Mouse (Mus musculus) midbrain, embryonic 16.5 days (tissue): Measurements from ENCODE around the gene Pkd1l2. TPM values are rescaled to one million over a fixed set of nuclear protein-coding genes. Genes with fewer than 3 reads are reported as not detected.
A peak's percentile ranks its signal among the peaks of the same experiment; 100 is the strongest.

ENCODE experiments used
- ATAC-seq: fragments of 200-750 bp; cut with Nextera tagmentation; 2 replicates; pipeline ENCODE4 v1.8.0; 2017; ENCODE audit warnings: moderate TSS enrichment
- H3K27ac ChIP-seq: fragments of 300-500 bp; sonication (generic); 2 replicates; pipeline ENCODE4 v1.5.1; 2014; ENCODE audit warnings: mild to moderate bottlenecking, low read length, mixed read lengths
- H3K27me3 ChIP-seq: fragments of 300-500 bp; sonication (generic); 2 replicates; pipeline ENCODE4 v1.6.1; 2014; ENCODE audit warnings: low read depth, low read length, mixed read lengths; ENCODE audit not compliant: control insufficient read depth, insufficient read depth
- H3K36me3 ChIP-seq: fragments of 300-500 bp; sonication (generic); 2 replicates; pipeline ENCODE4 v1.6.1; 2014; ENCODE audit warnings: mild to moderate bottlenecking, low read length, moderate library complexity, mixed read lengths; ENCODE audit not compliant: control insufficient read depth, insufficient read depth
- H3K4me1 ChIP-seq: fragments of 300-500 bp; sonication (generic); 2 replicates; pipeline ENCODE4 v1.6.1; 2014; ENCODE audit warnings: mild to moderate bottlenecking, low read length, mixed read lengths; ENCODE audit not compliant: control insufficient read depth, insufficient read depth
- H3K4me2 ChIP-seq: fragments of 300-500 bp; sonication (generic); 2 replicates; pipeline ENCODE4 v1.6.1; 2014; ENCODE audit warnings: mild to moderate bottlenecking, low read length, mixed read lengths
- H3K4me3 ChIP-seq: fragments of 300-500 bp; sonication (generic); 2 replicates; pipeline ENCODE4 v1.5.1; 2014; ENCODE audit warnings: low read depth, mild to moderate bottlenecking, low read length, moderate library complexity, mixed read lengths
- H3K9ac ChIP-seq: fragments of 300-500 bp; sonication (generic); 2 replicates; pipeline ENCODE4 v1.6.1; 2014; ENCODE audit warnings: low read depth, low read length, mixed read lengths
- H3K9me3 ChIP-seq: fragments of 300-500 bp; sonication (generic); replicated peaks from 2 replicates; pipeline ENCODE4 v1.6.1; 2014; ENCODE audit warnings: mild to moderate bottlenecking, low read length, mixed read lengths; ENCODE audit not compliant: control insufficient read depth, poor library complexity, severe bottlenecking
- WGBS: fragments of 180-500 bp; shearing (Covaris S2); extraction: QIAGEN DNeasy Blood & Tissue Kit; methylation state at CpG from one replicate; pipeline ENCODE4 v1.1.7; 2014; 5-methylcytosine and 5-hydroxymethylcytosine counted together
- polyA plus RNA-seq: library from polyadenylated mRNA; unstranded; fragments of >200 nt; fragmentation: Nextera tagmentation; extraction: Ambion mirVana; gene quantifications from 2 replicates; pipeline ENCODE4 v1.2.1, GENCODE M21; 2015

The Pkd1l2 gene
- polyA plus RNA-seq, result 0.04 TPM in 1 of 2 replicates, not detected in the other

DNA sequence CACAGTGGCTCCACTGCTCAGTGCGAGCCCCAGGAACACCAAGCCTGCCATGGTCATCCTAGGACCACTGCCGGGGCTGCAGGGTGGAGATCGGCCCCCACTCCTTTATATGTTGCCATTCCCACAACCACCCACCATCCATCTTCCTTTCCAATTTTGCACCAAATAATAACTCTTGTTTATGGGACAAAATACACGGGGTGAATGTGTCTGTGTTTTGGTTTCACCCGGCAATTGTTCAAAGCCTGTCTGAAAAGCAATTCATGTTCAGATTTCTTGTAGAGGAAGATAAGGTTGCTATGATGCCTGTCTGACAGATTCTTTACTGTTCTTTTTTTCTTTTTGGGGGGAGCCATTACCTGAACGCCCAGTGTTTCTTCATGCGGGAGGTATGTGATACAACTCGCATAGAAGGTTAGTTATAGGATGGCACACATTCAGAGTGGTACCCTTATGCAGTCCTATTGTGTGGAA, at the start of gene Pkd1l2:
Gene Pkd1l2 (minus strand): TSS at position 51 of the 474 bp plus-strand sequence.
- Histone ChIP-seq H3K9me3 (no peaks in the 10 kb centered on the region), H3K36me3 (no peaks in the 10 kb centered on the region), H3K4me2 (no peak within 1 kb of the TSS), H3K9ac (no peak within 1 kb of the TSS), H3K27ac (no peak within 1 kb of the TSS), H3K27me3 (no peaks in the 10 kb centered on the region), H3K4me3 (no peak within 1 kb of the TSS), H3K4me1 (no peaks in the 10 kb centered on the region)
- WGBS, result 86% methylated on average over 8 of the region's 8 CpGs
- no peak for ATAC-seq

DNA sequence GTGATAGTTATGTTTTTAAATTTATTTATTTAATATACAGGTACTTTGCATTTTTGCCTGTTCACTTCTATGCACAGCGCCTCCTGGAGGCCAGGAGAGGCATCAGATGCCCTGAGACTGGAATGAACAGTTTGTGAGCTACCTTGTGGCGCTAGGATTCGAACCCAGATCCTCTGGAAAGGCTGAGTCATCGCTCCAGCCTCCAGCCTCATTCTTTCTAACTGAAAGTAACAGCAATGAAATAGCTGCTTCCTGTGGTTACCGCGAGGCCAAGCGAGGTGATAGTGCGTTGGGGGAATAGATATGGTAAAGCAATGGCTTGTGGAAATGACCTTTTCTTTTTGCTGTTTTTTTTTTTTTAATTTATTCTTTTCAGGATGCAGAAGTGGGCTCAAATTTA, 44.8 kb upstream of the Pkd1l2 start:
- ATAC-seq, result no peak

DNA sequence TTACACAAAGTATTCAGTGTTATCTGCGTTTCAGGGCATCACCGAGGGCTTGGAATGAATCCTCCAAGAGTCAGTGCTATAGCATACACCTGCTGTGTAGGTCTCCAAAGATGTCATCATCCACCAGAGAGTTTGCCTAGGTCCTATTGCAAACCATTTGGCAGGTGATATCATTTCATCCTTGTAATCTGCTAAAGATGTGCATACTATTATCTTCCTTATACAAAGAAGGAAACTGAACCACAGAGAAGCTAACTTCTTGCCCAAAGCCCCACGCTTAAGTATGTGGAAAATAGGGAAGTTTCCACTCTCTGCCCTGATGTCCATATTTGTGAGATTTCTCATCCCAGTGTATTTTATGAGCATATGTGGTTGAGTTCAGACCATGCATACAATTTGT, 44.2 kb upstream of the Pkd1l2 start:
- no peaks in the 10 kb centered on the region for H3K27me3 ChIP-seq

More for the DNA sequence above, 44.8 kb upstream of the Pkd1l2 start:
- Histone ChIP-seq H3K9ac (no peak overlapping the region), H3K27me3 (no peaks in the 10 kb centered on the region), H3K4me2 (no peak overlapping the region), H3K27ac (no peak overlapping the region), H3K9me3 (no peaks in the 10 kb centered on the region), H3K4me1 (no peaks in the 10 kb centered on the region), H3K36me3 (no peaks in the 10 kb centered on the region), H3K4me3 (no peak overlapping the region)
- 84% methylated on average over 8 of the region's 8 CpGs for WGBS

DNA sequence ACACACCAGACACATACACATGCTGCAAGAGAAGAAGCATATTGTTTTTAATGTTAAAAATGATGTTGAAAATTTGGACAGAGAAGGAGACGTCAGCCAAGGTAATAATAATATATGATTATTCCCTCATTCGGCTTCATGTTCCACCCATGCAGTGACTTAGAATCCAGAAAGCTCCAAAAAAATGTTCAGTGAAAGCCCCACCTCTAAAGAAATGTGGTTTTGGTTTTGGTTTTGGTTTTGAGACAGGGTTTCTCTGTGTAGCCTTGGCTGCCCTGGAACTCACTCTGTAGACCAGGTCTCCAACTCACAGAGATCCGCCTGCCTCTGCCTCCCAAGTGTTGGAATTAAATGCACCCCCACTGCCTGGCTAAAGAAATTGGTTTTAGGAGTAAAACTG, 43.6 kb upstream of the Pkd1l2 start:
- H3K9ac ChIP-seq, result no peak overlapping the region
- no peaks in the 10 kb centered on the region for H3K36me3 ChIP-seq
- no peaks in the 10 kb centered on the region for H3K4me1 ChIP-seq
- no peaks in the 10 kb centered on the region for H3K27me3 ChIP-seq
- no peak overlapping the region for H3K4me2 ChIP-seq
- no peaks in the 10 kb centered on the region for H3K9me3 ChIP-seq
- WGBS, result 93% methylated on average over 3 of the region's 3 CpGs
- H3K4me3 ChIP-seq, result no peak overlapping the region
- H3K27ac ChIP-seq, result no peak overlapping the region
- ATAC-seq, result no peak

More for the DNA sequence above, 44.2 kb upstream of the Pkd1l2 start:
- no peak for ATAC-seq
- no peak overlapping the region for H3K9ac ChIP-seq
- no peak overlapping the region for H3K27ac ChIP-seq
- H3K36me3 ChIP-seq, result no peaks in the 10 kb centered on the region
- H3K4me1 ChIP-seq, result no peaks in the 10 kb centered on the region
- H3K9me3 ChIP-seq, result no peaks in the 10 kb centered on the region
- no peak overlapping the region for H3K4me2 ChIP-seq
- no peak overlapping the region for H3K4me3 ChIP-seq
- 97% methylated on average over 3 of the region's 3 CpGs for WGBS

DNA sequence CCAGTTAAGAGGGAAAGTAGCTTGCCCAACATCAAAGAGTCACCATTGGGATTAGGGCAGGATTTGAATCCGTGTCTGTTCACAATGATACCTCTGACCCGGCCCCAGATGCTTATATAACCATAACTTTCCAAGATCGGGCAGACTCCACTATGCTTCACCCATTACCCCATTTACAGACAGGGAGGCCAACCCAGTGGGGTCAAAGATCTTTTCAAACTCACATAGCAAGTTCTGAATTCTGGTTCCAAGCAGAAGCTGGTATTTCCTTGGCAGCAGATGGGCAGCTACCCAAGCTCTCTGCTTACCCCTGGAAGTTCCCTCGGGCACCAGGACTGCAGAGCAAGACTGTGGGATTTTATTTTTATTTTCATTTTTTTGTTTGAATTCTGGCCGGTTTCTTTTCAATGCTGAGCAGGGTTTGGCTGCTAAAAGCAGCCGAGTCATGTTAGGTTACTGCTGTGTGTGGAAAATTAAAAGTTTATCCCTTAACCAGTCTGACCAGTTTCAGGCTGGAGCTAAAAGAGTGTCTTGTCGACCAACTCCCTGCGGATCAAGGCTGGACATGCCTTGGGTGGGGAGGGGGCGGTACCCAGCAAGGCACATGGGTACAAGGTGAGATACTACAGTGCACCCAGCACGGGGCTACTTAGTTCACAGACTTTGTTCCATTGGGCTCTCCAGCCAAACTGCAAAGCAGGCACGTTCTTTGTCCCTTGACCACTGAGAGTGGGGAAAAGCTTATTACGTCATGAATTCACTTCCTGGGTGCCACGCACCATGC, 41.8 kb upstream of the Pkd1l2 start:
- 78% methylated on average over 13 of the region's 13 CpGs for WGBS

DNA sequence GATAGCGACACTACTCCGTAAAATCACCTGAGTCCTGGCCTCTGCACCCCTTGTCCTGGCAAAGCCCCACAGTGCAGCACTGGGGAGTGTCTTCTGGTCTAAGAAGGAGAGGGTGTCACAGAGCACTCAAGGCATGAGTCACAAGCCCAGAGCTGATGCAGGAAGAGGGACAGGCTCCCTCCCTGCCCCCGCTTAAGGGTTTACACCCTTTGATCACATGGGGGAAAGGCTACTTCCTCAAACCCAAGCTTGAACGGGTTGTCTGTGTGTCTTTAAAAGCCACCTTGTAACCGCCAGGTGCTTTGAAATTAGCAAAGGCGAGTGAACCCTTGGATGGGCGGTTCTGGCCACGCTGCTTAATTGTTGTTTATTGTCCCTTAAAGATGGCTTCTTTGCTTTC, 39.0 kb upstream of the Pkd1l2 start:
- Histone ChIP-seq H3K4me3 (no peak overlapping the region), H3K9ac (no peak overlapping the region), H3K9me3 (no peaks in the 10 kb centered on the region), H3K27ac (no peak overlapping the region), H3K4me1 (no peaks in the 10 kb centered on the region), H3K4me2 (no peak overlapping the region), H3K27me3 (no peaks in the 10 kb centered on the region), H3K36me3 (no peaks in the 10 kb centered on the region)
- WGBS, result 70% methylated on average over 8 of the region's 8 CpGs
- ATAC-seq, result no peak

More for the DNA sequence above, 41.8 kb upstream of the Pkd1l2 start:
- Histone ChIP-seq H3K27me3 (no peaks in the 10 kb centered on the region), H3K4me2 (no peak overlapping the region), H3K9me3 (no peaks in the 10 kb centered on the region), H3K9ac (no peak overlapping the region), H3K4me1 (no peaks in the 10 kb centered on the region), H3K4me3 (no peak overlapping the region), H3K27ac (no peak overlapping the region), H3K36me3 (no peaks in the 10 kb centered on the region)
- no peak for ATAC-seq

DNA sequence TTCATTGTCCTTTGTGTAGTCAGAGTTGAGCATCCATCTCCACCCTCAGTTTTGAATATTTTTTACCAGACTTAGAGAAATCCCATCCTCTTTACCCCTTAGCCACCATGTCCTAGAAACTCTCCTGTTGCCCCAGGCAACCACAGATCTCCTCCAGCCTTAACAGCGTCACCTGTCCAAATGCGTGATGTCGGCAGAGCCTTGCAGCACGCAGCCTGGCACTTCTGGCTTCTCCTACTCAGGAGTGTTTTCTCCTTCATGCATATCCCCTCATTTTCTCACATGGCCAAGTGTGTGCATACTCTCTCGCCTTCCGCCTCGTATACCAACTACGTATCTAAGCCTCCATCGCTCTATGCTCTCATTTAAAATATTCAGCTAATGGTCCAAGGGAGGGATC, 36.2 kb upstream of the Pkd1l2 start:
- H3K36me3 ChIP-seq, result no peaks in the 10 kb centered on the region
- no peak for ATAC-seq
- no peak overlapping the region for H3K27ac ChIP-seq
- no peak overlapping the region for H3K4me3 ChIP-seq
- no peaks in the 10 kb centered on the region for H3K27me3 ChIP-seq
- 88% methylated on average over 9 of the region's 9 CpGs for WGBS
- no peak overlapping the region for H3K9ac ChIP-seq
- H3K4me2 ChIP-seq, result no peak overlapping the region
- peaks cover 6% of the 10 kb centered on the region; the same call in 1 of the 2 replicates for H3K4me1 ChIP-seq
- no peaks in the 10 kb centered on the region for H3K9me3 ChIP-seq

DNA sequence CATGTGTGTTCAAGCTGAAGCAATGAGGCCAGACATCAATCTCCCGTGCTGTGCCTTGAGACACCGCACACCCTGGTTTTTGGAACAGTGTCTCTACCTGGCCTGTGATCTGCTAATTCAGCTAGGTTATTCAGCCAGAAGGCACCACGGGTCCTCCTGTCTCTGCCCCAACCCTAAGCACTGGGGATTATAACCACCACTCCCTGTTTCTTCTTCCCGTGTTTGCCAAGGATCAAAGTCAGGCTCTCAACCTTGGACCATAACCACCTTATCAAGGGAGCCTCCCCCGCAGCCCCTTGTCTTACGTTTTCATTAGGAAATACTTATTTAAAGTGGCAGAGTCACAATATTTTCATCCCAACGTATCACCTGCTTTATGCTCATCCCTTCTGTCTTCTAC, 34.3 kb upstream of the Pkd1l2 start:
- Histone ChIP-seq H3K27me3 (no peaks in the 10 kb centered on the region), H3K9me3 (no peaks in the 10 kb centered on the region), H3K36me3 (no peaks in the 10 kb centered on the region), H3K27ac (no peak overlapping the region), H3K4me2 (no peak overlapping the region), H3K9ac (no peak overlapping the region), H3K4me3 (no peak overlapping the region), H3K4me1 (peaks cover 6% of the 10 kb centered on the region; the same call in 1 of the 2 replicates)
- ATAC-seq, result no peak
- WGBS, result 75% methylated on average over 7 of the region's 7 CpGs

DNA sequence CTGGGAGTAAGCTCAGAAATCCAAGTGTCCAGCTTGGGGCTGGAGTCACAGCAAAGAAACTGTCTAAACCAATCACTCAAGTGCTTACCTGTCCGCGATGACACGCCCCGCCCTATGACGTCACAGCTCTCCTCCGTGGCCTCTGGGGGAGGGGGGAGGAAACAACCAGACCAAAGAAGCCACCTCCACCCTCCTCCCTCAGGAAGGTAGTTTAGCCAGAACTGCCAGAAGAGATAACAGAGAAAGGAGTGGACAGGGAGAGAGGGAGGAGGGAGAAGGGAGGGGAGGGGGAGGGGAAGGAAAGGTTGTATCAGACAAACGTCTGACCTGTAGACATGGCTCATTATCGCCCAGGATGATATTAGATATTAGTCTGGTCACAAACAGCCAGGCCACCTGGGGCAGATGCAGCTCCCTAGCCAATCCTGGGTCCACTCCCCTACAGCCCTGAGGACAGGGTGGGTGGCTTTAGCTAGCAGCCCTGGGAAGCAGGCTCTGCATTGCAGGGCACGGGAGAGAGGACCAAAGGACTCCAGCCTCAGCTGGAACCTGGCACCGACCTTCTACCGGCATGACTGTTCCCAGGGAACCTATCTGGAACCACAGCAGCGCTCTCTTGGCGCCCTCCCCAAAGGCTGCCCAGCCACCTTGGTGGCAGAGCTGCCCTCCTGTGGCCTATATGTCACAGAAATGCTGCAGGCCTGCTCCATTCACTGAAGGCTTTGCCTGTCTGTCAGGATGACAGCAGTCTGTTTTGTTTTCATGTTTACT, 33.6 kb upstream of the Pkd1l2 start:
- H3K9ac ChIP-seq, result peak overlapping the region; percentile 22; the same call in 1 of the 2 replicates
- no peaks in the 10 kb centered on the region for H3K9me3 ChIP-seq
- no peak overlapping the region for H3K27ac ChIP-seq
- no peak overlapping the region for H3K4me3 ChIP-seq
- peak; percentile 21; the same call in 1 of the 2 replicates for ATAC-seq
- 8% methylated on average over 13 of the region's 13 CpGs for WGBS
- no peaks in the 10 kb centered on the region for H3K27me3 ChIP-seq
- H3K4me1 ChIP-seq, result peaks cover 6% of the 10 kb centered on the region; the same call in 1 of the 2 replicates
- H3K4me2 ChIP-seq, result peak overlapping the region; percentile 39
- no peaks in the 10 kb centered on the region for H3K36me3 ChIP-seq
